Mouse (Mus musculus) E14TG2a.4 (cell line): ENCODE results near the gene Pcnx3.

Source experiments
- CTCF ChIP-seq: conservative IDR thresholded peaks from 2 replicates; pipeline ENCODE4 v1.5.1; 2014; ENCODE audit warnings: low read length
- NANOG ChIP-seq: IDR thresholded peaks from 2 replicates; pipeline ENCODE4 v1.6.1; 2014; ENCODE audit warnings: borderline replicate concordance, low read length, mixed read lengths
- POU5F1 ChIP-seq: IDR thresholded peaks from 2 replicates; pipeline ENCODE4 v1.6.1; 2014; ENCODE audit warnings: low read length, borderline replicate concordance

GRCm38 (mm10) chr19:5722848-5723425 is 34.2 kb upstream of the Pcnx3 start:
- TF ChIP-seq CTCF (no peak), NANOG (no peak), POU5F1 (no peak)
